Mouse (Mus musculus): ENCODE measurements around the gene Mettl22.
A peak's percentile ranks its signal among the peaks of the same experiment; 100 is the strongest.

Mettl22 gene

GRCm38 (mm10) chr16:8470603-8471481 is at the start of gene Mettl22:
Gene Mettl22 (plus strand): TSS chr16:8470788.
- DNase-seq (ENCODE audit: low spot score), result peak; percentile 72

- no peak for DNase-seq (ENCODE audit: low spot score)
These were observed 49.7 kb upstream of the Mettl22 start for GRCm38 (mm10) chr16:8420842-8421241.

GRCm38 (mm10) chr16:8423626-8424114 is 46.9 kb upstream of the Mettl22 start:
- no peak for DNase-seq (ENCODE audit: low spot score)

GRCm38 (mm10) chr16:8424161-8424970 is 46.2 kb upstream of the Mettl22 start:
- DNase-seq (ENCODE audit: low spot score), result peak; percentile 17

- DNase-seq (ENCODE audit: low spot score), result no peak
These were observed 45.6 kb upstream of the Mettl22 start, which contains the start of gene Tmem114 for GRCm38 (mm10) chr16:8424971-8425330. Gene Tmem114 (minus strand): TSS chr16:8425136.

DNA sequence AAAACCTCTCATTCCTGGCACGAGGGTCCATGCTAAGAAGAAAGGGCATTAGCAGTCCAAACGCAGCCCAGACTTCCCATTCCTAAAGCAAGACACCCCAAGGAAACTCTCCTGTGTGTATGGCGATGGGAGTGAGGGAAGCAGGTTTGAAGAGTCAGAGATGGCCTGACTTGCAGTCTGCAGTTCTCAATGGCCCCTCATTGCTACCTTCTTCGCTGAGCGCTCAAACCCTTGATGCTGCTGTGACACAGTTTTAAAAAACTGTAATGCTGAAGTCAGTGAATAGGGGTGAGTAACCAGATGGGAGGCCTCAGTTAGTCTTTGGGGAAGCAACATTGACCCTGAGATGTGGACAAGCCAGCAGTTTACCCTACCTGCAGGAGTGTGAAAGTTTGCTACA is 44.9 kb upstream of the Mettl22 start:
- DNase-seq (ENCODE audit: low spot score), result no peak

DNA sequence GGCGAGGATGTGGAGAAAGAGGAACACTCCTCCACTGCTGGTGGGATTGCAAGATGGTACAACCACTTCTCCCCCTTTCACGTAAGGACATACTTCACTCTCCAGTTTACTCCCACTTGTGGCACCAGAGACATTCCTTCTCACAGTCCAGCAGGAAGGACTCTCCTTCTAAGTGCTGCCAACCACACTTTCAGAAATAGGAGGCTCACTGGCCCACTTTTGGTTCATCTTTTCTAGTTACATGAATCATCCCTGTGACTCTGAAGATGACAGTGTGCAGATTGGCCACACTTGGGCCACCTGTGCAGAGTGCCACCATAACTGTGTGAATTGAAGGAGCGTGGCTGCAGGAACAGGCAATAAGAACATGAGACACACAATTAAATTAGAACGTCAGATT is 41.1 kb upstream of the Mettl22 start:
- no peak for DNase-seq (ENCODE audit: low spot score)

DNA sequence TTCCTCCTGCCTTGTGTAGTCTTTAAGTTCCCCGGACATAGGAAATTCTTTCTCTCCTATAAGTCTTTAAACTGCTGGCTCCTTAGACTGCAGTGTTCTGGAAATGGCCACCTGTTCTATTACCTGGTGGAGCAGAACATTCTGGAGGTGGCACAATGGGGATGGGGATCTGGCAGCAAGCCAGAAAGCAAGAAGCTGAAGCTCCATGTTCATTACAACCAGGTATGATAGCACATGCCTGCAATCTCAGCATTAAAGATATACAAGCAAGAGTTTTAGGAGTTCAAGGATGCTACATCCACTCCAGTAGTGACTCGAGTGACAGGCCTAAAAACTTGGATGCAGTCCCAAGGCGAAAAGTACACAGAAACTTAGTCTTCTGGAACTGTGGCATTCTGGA is 38.0 kb upstream of the Mettl22 start:
- DNase-seq (ENCODE audit: low spot score), result no peak

DNA sequence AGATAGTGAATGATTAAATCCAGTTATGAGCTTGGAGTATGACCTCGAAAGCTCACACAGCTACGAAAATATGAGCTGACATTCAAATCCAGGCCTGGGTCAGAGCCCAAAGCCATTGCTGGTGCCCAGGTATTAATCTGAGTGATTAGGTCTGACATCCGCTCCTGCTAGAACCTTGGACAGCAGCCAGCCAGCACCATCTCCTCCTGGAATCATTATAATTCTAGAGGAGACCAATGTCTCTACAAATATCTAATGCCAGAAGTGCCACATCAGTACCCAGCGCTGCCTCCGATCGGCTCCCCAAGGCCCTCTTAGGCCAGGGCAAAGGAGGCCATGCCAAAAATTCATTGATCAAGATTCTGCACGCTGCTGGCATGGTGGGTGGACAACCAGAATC is 25.7 kb upstream of the Mettl22 start:
- no peak for DNase-seq (ENCODE audit: low spot score)

GRCm38 (mm10) chr16:8446256-8446655 is 24.3 kb upstream of the Mettl22 start:
- DNase-seq (ENCODE audit: low spot score), result no peak

DNA sequence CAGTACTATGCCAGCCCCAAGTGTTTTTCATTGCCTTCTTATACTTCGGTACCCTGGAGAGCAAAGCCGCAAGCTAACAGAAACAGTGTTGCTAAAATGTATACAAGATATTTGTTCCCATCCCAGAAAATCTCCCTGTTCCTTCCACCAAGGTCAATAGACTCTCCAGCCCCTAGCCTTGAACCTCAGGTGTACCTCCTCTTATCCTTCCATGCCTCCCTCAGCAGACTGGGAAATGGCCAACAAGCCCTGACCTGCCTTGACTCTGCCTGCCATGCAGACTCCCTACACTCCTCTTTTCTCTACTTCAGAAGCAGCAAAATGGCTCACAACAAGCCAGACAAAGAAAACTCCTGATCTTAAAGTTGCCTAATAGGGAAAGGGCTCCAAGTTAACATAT is 17.3 kb upstream of the Mettl22 start:
- no peak for DNase-seq (ENCODE audit: low spot score)

- no peak for DNase-seq (ENCODE audit: low spot score)
These were observed 15.4 kb upstream of the Mettl22 start for GRCm38 (mm10) chr16:8455221-8455620.

DNA sequence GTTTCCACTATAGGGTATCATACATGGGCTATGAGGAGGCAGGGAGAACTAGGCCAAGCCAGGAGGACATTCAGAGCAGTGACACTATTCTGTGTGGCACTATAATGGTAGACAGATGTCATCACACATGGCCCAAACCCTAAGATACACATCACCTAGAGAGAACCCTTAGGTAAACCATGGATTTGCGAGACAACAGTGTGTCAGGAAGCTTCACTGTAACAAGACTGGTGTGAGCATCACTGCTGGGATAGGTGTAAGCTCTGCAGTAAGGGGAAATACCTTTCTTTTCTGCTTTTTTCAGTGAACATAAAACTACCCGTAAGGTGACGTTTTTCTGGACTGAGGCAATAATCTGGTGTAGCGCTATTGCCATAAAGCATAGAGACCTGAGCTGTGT is 12.2 kb upstream of the Mettl22 start:
- DNase-seq (ENCODE audit: low spot score), result no peak

DNA sequence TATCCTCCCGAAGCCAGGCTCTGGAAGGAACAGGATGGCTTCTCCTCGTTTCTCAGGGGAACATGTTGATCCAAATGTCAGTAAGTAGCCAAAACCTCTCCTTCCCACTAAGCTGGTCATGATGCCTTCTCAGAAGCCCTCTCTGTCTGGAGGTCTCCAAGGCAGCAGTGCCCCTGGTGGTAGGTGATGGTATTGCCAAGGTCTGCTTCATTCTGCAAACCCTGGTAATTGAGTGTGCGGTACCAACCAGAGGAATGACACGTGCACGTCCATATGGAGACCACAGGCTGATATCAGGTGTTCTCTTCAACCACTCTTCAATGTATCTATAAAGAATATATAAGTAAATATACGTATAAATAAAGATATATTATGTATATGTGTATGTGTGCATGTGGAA is 11.5 kb upstream of the Mettl22 start:
- DNase-seq (ENCODE audit: low spot score), result peak; percentile 31

GRCm38 (mm10) chr16:8470132-8470531 is 456 bp upstream of the Mettl22 start:
- DNase-seq (ENCODE audit: low spot score), result no peak

- DNase-seq (ENCODE audit: low spot score), result no peak
These were observed 16.9 kb downstream of the Mettl22 start for GRCm38 (mm10) chr16:8487396-8488005.

- no peak for DNase-seq (ENCODE audit: low spot score)
These were observed 18.8 kb downstream of the Mettl22 start for GRCm38 (mm10) chr16:8489340-8489739.

DNA sequence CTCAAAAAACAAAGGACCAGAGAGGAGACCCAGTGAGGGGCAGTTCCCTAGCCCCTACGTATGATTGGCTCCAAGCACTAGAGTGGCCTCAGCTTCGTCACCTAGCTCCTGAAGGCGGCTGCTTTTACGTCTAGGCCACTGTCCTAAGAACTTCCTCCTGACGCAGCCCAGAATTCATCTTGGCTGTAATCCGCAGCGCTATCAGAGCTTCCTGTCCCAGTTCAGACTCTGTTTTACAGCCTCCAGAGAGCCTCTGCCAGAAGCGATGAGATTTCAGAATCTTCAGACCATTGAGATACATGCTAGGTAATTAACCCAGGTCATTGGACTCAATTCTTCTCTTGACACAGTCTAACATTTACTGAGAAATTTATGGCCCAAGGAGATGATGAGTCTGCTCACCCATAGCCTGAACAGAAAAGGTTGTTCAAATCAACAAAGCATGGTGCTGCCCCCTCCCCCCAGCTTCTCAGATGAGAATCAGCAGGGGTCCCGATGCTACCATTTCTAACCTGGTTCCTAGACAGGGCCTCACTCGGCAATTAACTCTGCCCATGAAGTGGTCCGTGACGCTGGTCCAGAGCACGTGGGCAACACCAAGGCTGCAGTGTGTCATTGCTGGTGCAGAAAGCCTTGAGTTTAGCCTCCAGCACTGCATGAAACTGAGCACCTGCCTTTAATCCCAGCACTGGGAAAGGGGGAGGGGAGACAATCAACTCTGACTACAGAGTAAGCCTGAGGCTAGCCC is 21.3 kb downstream of the Mettl22 start:
- DNase-seq (ENCODE audit: low spot score), result no peak

GRCm38 (mm10) chr16:8494268-8494667 is 23.7 kb downstream of the Mettl22 start:
- peak; percentile 51 for DNase-seq (ENCODE audit: low spot score)

DNA sequence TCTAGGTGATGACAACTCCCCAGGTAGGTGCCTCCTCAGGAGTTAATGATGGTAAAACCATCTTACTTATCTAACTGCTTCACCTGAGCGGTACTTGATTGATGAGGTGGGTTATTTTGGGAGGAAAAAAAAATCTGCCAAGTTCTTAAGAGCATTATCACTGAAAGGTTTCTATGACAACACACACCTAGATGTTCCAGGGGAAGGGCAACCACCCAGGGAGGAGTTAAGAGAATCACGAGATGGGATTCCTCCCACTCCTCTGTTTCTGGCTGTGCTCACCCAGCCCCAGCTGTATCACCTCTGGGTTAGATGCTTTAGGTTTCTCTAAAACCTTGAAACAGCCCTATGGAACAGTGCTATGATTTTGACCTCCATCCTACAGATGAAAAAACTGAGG is 26.4 kb downstream of the Mettl22 start:
- no peak for DNase-seq (ENCODE audit: low spot score)

DNA sequence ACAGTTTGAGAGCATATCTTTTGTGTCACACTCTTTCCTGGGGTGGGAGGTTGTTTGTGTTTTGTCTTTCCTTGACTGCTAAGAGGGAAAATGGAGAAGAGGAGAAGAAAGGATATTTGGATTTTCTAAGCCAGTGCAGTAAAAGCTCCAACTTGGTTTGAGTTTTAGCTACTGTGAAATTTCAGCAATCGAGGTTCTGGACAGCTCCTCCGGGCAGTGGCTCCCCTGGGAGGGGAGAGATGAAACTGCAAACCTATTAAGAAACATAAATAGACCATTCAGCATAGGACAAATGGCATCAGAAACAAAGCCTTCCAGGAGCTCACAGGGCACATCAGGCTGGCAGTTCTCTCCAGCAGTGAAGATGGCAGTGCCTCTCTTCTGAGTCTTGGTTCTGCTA is 33.7 kb downstream of the Mettl22 start:
- no peak for DNase-seq (ENCODE audit: low spot score)

DNA sequence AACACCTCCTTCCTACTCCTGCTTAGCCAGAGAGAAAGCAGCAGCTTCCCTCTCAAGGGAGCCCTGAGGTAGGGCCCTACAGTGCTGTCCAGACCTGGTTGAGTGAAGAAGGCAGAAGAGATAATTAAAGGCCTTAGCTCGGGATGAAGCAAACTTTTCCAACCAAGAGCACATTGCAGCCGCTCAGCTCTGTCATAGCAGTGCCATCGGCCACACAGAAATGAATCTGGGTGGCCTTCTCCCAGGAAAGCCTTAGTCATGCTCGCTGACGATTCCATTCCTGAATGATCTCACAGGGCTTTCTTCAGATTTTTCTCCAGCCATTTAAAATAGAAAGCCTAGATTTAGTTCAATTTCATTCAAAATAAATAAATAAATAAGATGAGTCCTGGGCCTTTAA is 39.3 kb downstream of the Mettl22 start:
- DNase-seq (ENCODE audit: low spot score), result no peak

Measured in layer of hippocampus, adult 9-10 months (tissue).